Mouse (Mus musculus) erythroblast, embryonic 14.5 days (primary cell): ENCODE measurements around the gene Ifna15.

Experiments
- GATA1 ChIP-seq: IDR thresholded peaks from 2 replicates; pipeline ENCODE4 v1.6.1; 2012; ENCODE audit warnings: low read length, inconsistent platforms, mixed read lengths
- TAL1 ChIP-seq: IDR thresholded peaks from 3 replicates; pipeline ENCODE4 v1.6.1; 2012; ENCODE audit warnings: low read length, inconsistent platforms, mixed read lengths

GRCm38 (mm10) chr4:88535742-88536141 lies 22.3 kb downstream of the Ifna15 start:
- TF ChIP-seq GATA1 (peak; percentile 37; the same call in 1 of the 2 replicates), TAL1 (peak; percentile 75)
